Mouse (Mus musculus): Measurements from ENCODE around the gene Nol4l.
A peak's percentile ranks its signal among the peaks of the same experiment; 100 is the strongest.

DNA sequence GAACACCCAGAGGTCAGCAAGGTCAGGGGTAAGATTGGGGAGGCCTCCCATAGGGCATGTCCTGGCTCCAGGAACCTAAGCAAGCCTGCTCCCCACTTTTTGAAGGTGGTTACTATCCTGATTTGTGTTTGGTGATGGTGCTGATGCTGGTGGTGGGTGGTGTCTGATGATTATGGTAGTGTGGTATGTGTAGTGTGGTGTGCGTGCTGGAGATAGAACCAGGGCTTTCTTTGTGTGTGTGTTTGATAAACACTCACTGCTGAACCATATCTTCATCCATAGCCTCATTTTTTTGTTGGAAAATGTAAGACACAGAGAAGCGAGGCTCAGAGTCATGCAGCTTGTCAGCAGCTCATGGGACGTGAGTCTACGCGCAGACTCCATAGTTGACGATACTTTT, 38.8 kb upstream of the Nol4l start:
- TF ChIP-seq GATA1 (IDR thresholded peaks at IDR 0.05; ENCODE audit: low read length): peak; percentile 40
- peak; percentile 75 for TF ChIP-seq TAL1 (IDR thresholded peaks at IDR 0.05; ENCODE audit: low read length)
